Mouse (Mus musculus): Measurements from ENCODE around the gene Aktip.

DNA sequence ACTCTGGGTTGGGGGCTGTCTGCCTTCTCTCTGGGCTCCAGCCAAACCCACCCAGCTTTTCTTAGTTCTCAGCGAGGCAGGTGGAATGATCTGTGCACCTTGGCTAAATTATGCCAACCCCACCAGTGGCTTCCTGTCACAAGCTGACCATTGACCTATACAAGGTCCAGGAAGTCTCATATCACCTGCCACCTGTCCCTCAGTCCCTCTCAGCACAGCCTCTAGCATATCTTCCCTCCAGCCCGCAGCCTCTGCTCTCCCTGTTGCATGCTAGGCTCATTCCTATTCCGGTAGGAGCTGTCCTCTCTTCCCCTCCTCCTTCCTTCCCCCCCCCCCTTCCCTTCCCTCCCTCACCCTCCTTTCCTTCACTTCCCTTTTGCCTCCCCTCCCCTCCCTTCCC, 50.5 kb downstream of the Aktip start:
- no peak for TF ChIP-seq MAFK (IDR thresholded peaks at IDR 0.05; ENCODE audit: insufficient read depth, low read depth, low read length)
- TF ChIP-seq HCFC1 (IDR thresholded peaks at IDR 0.05; ENCODE audit: borderline replicate concordance, insufficient read depth, low read length) = no peak
- TF ChIP-seq CHD2 (IDR thresholded peaks at IDR 0.05; ENCODE audit: low read depth, low read length) = no peak
